Mouse (Mus musculus) Patski (cell line): ENCODE results near the gene Msi2. TPM values are rescaled to one million over a fixed set of nuclear protein-coding genes. Genes with fewer than 3 reads are reported as not detected.

ENCODE experiments used
- ATAC-seq: fragments of 100-300 bp; one replicate; pipeline ENCODE4 v1.8.0; 2021
- CTCF ChIA-PET: fragments of 350-600 bp; sonication (Branson Sonifier 250); formaldehyde crosslinking; loops from one replicate; lab custom pipeline; 2022; ENCODE audit warnings: inconsistent platforms; lab: Charles Lee
- POLR2A ChIA-PET: fragments of 350-600 bp; sonication (Branson Sonifier 250); formaldehyde crosslinking; loops from one replicate; lab custom pipeline; 2022; ENCODE audit warnings: antibody characterized with exemption, inconsistent platforms; lab: Charles Lee
- DNase-seq: peaks from one replicate; pipeline ENCODE4 v3.0.0-alpha.2; 2011; ENCODE audit warnings: low read depth, low spot score
- H3K27me3 ChIP-seq: fragments of 371-371 bp; one replicate; pipeline ENCODE4 v1.5.1; 2021
- CTCF ChIP-seq: fragments of 100-300 bp; IDR thresholded peaks from one replicate; pipeline ENCODE4 v1.5.1; 2021
- in situ Hi-C: fragments of 300-500 bp; cut with MboI; formaldehyde crosslinking; loops from 3 replicates; pipeline ENCODE4 v1.11.1; 2018; ENCODE audit warnings: low pct_unique_long_range_greater_than_20kb, mixed read lengths
- polyA plus RNA-seq: library from polyadenylated mRNA; unstranded; gene quantifications from one replicate; pipeline ENCODE4 v1.2.3, GENCODE M21; 2021

Gene Msi2
- polyA plus RNA-seq, 1 experiment from 2014 or later, result 72.3 TPM

DNA sequence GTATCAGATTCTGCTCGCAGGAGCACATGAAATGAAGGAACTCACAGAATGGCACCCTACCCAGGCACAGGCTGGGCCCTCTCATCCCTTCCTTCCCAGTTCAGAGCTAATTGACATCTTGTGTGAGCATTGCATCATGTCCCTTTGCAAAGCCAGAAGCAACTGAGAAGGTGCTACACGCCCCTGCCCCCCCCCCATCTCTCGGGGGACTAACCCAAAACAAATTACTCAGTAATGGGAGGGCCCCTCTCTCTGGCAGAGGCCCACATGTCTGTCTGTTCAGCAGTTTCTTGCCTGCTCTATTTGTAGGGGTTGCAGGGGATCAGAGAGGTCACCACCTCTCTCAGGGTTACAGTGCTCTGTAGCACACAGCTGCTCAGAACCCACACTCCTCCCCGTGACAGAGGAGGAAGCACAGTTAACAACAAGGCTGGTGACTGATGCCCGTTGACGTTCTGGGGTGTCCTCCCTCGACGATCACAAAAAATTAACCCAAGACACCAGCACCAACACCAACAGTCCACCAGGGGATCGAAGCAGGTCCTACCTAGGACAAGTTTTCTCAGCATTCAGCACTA, 99.5 kb downstream of the Msi2 start:
- POLR2A ChIA-PET, result interaction anchor here (0.9 kb wide), 1 partner anchor 15 kb away, joined by 6 read pairs; no protein-coding TSS in a partner anchor
- ATAC-seq (peak; percentile 15), DNase-seq (no peak)
- no peak for TF ChIP-seq CTCF
- in situ Hi-C loops, result loop anchor here (5.0 to 10.0 kb wide), 2 partner anchors 67 to 334 kb away; no protein-coding TSS in a partner anchor
- CTCF ChIA-PET, result interaction anchor here (1.0 to 1.3 kb wide), 2 partner anchors 25 to 69 kb away, joined by 3 to 4 read pairs; no protein-coding TSS in a partner anchor
- H3K27me3 ChIP-seq, result no peaks in the 10 kb centered on the region

DNA sequence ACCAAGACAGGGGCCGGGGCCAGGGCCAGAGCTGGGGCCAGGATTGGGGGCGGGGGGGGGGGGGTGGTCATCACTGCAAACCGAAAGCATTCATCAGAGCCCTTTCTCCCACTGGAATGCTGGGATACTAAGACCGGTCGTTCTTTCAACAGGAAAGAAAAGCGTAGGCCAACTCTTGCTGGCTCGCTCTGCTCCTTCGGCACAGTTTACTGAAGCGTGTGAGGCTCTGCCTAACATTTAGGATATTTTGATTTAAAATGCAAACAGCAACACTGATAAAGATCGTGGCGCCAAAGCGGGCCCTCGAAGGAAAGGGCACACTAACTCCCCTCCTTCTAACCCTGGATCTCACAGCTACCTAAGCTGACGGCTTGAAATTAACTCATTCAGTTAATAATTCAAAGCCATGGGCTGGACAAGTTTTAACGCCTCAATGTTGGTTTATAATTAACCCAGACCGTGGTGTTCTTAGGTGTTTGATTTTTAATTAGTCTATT, 100.3 kb downstream of the Msi2 start:
- TF ChIP-seq CTCF, result no peak
- no peak for ATAC-seq
- in situ Hi-C loops, result loop anchor here (5.0 to 10.0 kb wide), 2 partner anchors 66 to 333 kb away; no protein-coding TSS in a partner anchor
- H3K27me3 ChIP-seq, result no peaks in the 10 kb centered on the region
- DNase-seq, result no peak
- ChIA-PET POLR2A (interaction anchor here (0.9 kb wide), 1 partner anchor 14 kb away, joined by 6 read pairs; no protein-coding TSS in a partner anchor), CTCF (interaction anchor here (1.3 kb wide), 1 partner anchor 25 kb away, joined by 4 read pairs; no protein-coding TSS in a partner anchor)

DNA sequence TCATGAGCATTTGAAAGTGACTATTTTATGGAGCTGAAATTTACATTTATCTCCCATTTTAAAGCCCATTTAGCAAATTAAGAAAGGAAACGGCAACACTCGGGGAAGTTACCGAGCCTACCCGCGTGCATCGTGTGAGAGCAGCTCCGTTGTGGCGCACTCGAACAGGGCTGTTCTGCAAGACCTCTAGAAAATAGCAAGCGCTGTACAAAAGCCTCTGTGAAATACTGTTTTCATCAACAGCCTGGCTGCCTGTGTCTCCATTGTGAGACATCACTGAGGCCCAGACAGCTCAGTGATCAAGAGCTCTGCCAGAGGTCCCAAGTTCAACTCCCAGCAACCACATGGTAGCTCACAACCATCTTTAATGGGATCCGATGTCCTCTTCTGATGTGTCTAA, 100.9 kb downstream of the Msi2 start:
- TF ChIP-seq CTCF, result no peak
- in situ Hi-C loops, result loop anchor here (5.0 to 10.0 kb wide), 2 partner anchors 65 to 333 kb away; no protein-coding TSS in a partner anchor
- ATAC-seq (no peak), DNase-seq (no peak)
- no peaks in the 10 kb centered on the region for H3K27me3 ChIP-seq
- CTCF ChIA-PET, result interaction anchor here (1.3 kb wide), 1 partner anchor 24 kb away, joined by 4 read pairs; no protein-coding TSS in a partner anchor
- POLR2A ChIA-PET, result no interaction called here

DNA sequence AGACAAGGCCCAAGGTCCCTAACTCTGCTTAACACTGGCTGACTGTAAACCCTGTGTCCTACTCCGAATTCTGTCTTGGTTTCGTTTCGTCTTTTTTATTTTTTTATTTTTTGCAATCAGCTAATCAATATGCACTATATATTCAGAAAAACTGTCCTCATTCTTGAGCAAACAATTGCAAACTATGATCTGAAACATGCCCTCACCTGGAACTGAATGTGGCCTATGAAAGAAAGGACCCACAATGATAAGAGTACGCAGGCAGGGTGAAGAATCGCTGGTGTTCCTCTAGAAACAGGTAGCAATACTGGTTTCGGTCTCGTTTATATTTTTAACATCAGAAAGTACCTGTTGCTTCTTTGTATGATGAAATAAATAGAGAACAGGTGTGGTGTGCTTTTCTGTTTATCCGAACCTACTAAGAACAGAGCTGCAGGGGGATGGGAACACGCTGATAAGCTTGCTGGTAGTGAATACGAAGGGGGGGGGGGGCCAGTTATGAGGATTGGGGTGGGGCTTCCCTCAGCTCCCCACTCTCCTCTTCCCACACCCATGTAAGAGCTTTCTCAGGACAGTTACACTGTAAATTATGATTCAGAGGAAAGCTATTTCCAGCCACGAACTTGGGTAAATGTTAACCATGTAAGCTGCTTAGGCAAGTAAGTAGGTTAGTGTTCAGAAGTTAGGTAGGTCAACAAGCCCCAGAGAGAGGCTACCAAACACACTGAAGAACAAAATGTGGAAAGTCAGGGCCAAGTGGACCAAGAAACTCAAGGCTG, 103.6 kb downstream of the Msi2 start:
- peak; percentile 63 for ATAC-seq
- CTCF ChIA-PET, result interaction anchor here (1.1 to 1.5 kb wide), 4 partner anchors 14 to 98 kb away, joined by 3 read pairs; no protein-coding TSS in a partner anchor
- POLR2A ChIA-PET, result interaction anchor here (0.6 to 1.2 kb wide), 4 partner anchors 21 to 151 kb away, joined by 3 to 8 read pairs (median 4); no protein-coding TSS in a partner anchor
- no peak for TF ChIP-seq CTCF
- no peak for DNase-seq
- H3K27me3 ChIP-seq, result no peaks in the 10 kb centered on the region
- in situ Hi-C loops, result loop anchor here (5.0 to 10.0 kb wide), 2 partner anchors 62 to 330 kb away; no protein-coding TSS in a partner anchor

DNA sequence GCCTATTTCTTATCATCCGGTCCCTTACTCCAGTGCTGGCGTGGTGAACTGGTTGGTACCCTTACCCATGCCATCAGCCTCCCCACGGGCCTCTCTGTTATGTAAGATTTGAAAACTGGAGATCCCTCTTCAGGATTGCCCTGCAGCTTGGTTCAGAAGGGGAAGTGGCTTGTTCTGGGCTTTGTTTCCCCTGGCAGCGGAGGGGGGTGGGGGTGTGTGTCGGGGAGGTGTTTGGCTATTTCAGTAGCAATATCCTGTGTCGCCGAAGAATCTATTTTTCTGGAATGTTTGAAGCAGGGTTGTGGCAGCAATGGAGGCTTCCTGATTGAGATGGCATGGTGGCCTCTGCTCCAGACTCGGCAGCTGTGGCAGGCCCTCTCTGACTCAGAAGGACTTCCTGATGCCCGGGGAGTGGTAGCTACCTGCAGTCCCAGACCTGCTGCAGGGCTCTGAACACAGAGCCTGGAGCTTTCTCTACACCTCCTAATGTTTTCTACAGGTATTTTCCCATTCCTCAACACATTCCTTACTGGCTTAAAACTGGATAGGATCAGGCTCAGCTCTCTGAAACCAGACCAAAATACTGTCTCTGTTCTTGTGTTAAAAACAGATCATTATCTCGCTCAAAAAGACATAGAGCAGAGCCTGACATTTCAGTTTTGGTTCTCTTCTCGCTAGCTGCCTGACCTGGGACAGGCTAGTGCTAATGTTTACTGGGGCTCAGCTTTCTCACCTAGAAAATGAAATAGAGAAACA, 104.4 kb downstream of the Msi2 start:
- ChIA-PET CTCF (interaction anchor here (1.0 to 1.5 kb wide), 3 partner anchors 13 to 86 kb away, joined by 3 read pairs; no protein-coding TSS in a partner anchor), POLR2A (interaction anchor here (0.6 to 0.7 kb wide), 2 partner anchors 143 to 150 kb away, joined by 3 to 8 read pairs; no protein-coding TSS in a partner anchor)
- in situ Hi-C loops, result loop anchor here (10.0 kb wide), 1 partner anchor 329 kb away; no protein-coding TSS in a partner anchor
- no peaks in the 10 kb centered on the region for H3K27me3 ChIP-seq
- no peak for TF ChIP-seq CTCF
- DNase-seq (no peak), ATAC-seq (no peak)

DNA sequence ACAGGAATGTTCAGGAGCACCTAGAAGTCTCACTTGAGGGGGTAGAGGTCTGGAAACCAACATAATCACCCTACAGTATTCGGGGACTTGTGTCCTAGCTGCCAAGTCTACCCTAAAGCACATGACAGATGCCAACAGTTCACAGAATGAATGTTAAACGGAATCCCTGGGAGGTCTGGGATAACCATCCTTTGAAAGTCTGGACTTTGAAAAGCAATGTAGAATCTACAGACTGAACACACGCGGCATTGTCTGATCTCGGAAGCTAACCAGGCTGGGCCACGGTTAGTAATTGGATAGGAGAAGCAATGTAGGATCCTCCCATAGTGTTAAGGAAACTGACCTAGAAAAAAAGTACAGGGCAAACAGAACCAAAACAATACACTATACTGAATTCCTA, 105.3 kb downstream of the Msi2 start:
- no peak for ATAC-seq
- ChIA-PET POLR2A (no interaction called here), CTCF (interaction anchor here (1.0 kb wide), 1 partner anchor 85 kb away, joined by 3 read pairs; no protein-coding TSS in a partner anchor)
- in situ Hi-C loops, result loop anchor here (10.0 kb wide), 1 partner anchor 328 kb away; no protein-coding TSS in a partner anchor
- DNase-seq, result no peak
- no peaks in the 10 kb centered on the region for H3K27me3 ChIP-seq
- no peak for TF ChIP-seq CTCF

DNA sequence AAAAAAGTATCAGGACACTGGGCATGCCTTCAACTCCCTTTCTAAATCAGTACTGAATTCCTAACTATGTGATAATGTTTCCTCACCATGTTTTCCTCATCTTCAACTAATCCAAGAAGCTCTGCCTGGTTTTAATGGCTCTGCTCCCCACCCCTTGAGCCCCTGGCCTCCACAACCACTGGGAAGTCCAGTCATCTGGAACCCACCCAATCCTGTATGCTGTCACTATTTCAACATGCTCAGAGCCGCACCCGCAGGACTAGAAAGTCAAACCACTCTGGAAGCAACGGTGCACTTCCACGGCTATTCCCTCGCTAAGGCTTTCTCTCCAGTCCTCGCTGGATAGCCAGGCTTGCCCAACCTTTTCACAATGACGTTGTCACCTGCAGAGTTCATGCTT, 106.2 kb downstream of the Msi2 start:
- CTCF ChIA-PET, result interaction anchor here (1.2 to 1.7 kb wide), 2 partner anchors 15 to 19 kb away, joined by 3 to 4 read pairs; no protein-coding TSS in a partner anchor
- in situ Hi-C loops, result loop anchor here (10.0 kb wide), 1 partner anchor 327 kb away; no protein-coding TSS in a partner anchor
- POLR2A ChIA-PET, result no interaction called here
- TF ChIP-seq CTCF, result no peak
- DNase-seq (no peak), ATAC-seq (no peak)
- H3K27me3 ChIP-seq, result no peaks in the 10 kb centered on the region

DNA sequence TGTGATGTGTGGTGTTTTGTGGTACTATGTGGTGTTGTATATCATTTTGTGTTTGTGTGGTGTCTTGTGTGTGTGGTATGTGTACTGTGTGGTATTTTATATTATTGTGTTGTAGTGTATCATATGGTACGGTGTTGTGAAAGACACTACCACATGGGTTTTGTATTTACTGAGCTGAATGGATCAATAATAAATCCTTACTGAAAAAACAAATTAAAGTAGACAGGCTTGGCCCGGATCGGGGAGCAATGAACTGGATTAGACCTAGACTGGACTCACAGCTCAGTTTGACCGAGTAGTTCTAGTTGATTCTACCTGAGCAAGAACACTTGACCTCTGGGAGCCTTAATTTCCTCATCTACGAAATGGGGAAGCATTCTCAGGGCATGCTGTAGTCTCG, 107.5 kb downstream of the Msi2 start:
- DNase-seq, result no peak
- in situ Hi-C loops, result loop anchor here (10.0 kb wide), 1 partner anchor 326 kb away; no protein-coding TSS in a partner anchor
- ChIA-PET CTCF (interaction anchor here (1.2 to 1.7 kb wide), 2 partner anchors 13 to 18 kb away, joined by 3 to 4 read pairs; no protein-coding TSS in a partner anchor), POLR2A (no interaction called here)
- no peak for ATAC-seq
- no peak for TF ChIP-seq CTCF
- H3K27me3 ChIP-seq, result no peaks in the 10 kb centered on the region

DNA sequence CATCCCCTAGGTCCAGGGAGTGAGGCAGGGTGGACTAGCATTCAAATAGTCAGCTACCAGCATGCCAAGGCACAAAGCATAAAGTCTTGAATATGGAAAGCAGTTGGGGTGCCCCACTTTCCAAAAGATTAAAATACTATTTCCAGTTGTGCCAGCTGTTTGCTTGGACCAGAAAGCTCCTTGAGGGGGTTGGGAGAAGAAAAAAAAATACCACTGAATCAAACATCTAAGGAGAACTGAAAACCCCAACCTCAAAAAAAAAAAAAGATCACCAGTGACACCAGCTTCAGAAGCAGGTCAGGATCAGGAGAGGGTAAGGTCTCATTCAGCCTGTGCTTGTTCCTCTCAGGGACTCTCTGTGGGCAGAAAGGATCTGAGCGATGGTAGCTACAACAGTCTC, 108.2 kb downstream of the Msi2 start:
- DNase-seq, result no peak
- ATAC-seq, result no peak
- CTCF ChIA-PET, result interaction anchor here (0.6 kb wide), 1 partner anchor 490 kb away, joined by 3 read pairs; no protein-coding TSS in a partner anchor
- POLR2A ChIA-PET, result interaction anchor here (0.6 kb wide), 1 partner anchor 248 kb away, joined by 3 read pairs; no protein-coding TSS in a partner anchor
- in situ Hi-C loops, result loop anchor here (10.0 kb wide), 1 partner anchor 325 kb away; no protein-coding TSS in a partner anchor
- H3K27me3 ChIP-seq, result no peaks in the 10 kb centered on the region
- TF ChIP-seq CTCF, result no peak
